Comparison of ENCODE assay signal across 14 mouse cellular contexts in genomic region chr5:88796588-88796987, GRCm38 (mm10). TPM values are rescaled to one million over a fixed set of nuclear protein-coding genes. Genes with fewer than 3 reads are reported as not detected.
DNase-seq lines count a peak whose midpoint lies in the region; ATAC-seq and TF ChIP-seq lines count a peak whose summit lies in the region.
"Had no signal": no experiment of that assay in that cellular context is flagged by ENCODE, and none has a peak within 500 bp of the region (broad histone marks: within the 10 kb centered on the region; RNA-seq: fewer than 3 reads in every experiment).

No protein-coding gene starts in this region.

- no peaks in the 10 kb centered on the region for H3K36me3 ChIP-seq in neural tube, embryonic 13.5 days
- no peaks in the 10 kb centered on the region for H3K36me3 ChIP-seq in liver, adult 2 months (ENCODE audit: control insufficient read depth, insufficient read depth, low read length)

- H3K27me3 ChIP-seq in neural tube, embryonic 13.5 days, result no peaks in the 10 kb centered on the region
- H3K27me3 ChIP-seq in liver, adult 2 months (ENCODE audit: control insufficient read depth, insufficient read depth, low read length), result no peaks in the 10 kb centered on the region

- TF ChIP-seq CTCF in liver, adult 2 months (IDR thresholded peaks at IDR 0.05; ENCODE audit: low read depth, low read length), result no peak

- H3K79me2 ChIP-seq in liver, adult 2 months (ENCODE audit: control insufficient read depth, insufficient read depth, low read length), result no peaks in the 10 kb centered on the region

- 0 out of 2 replicates have a peak, but pooled peaks cover 4% of the 10 kb centered on the region for H3K4me1 ChIP-seq in neural tube, embryonic 13.5 days (replicated peaks)
- peaks cover 11% of the 10 kb centered on the region for H3K4me1 ChIP-seq in liver, adult 2 months (ENCODE audit: control insufficient read depth, insufficient read depth, low read length)

- H3K9me3 ChIP-seq in neural tube, embryonic 13.5 days, result no peaks in the 10 kb centered on the region

- peak; percentile 15 for DNase-seq in adrenal gland, adult 2 months
- no peak for DNase-seq in adrenal gland, adult 18-20 months (ENCODE audit: low spot score in 2 of 2)
- DNase-seq in neural tube, embryonic 10.5 days (ENCODE audit: extremely low spot score, low spot score), result no peak
- DNase-seq in liver, adult 2 months (ENCODE audit: extremely low read depth, low read depth, low spot score), result peak; percentile 98
- DNase-seq in spleen, adult 18-20 months, result no peak
- no peak for DNase-seq in gastrocnemius, postnatal 25 days
- no peak for DNase-seq in right cerebral cortex, postnatal 36 days (ENCODE audit: low spot score in 2 of 2)
- DNase-seq: heart, postnatal 10 days; left cerebral cortex, postnatal 4 days had no signal

- 0 out of 2 replicates have a peak overlapping the region, but pooled peaks have one; percentile 4 for H3K4me2 ChIP-seq in neural tube, embryonic 13.5 days

- H3K4me3 ChIP-seq in neural tube, embryonic 13.5 days, result no peak overlapping the region
- no peak overlapping the region for H3K4me3 ChIP-seq in liver, adult 2 months (ENCODE audit: insufficient read depth, low read depth, low read length)
- H3K4me3 ChIP-seq: layer of hippocampus, adult 2 months; myocyte had no signal

- no peak overlapping the region for H3K9ac ChIP-seq in neural tube, embryonic 13.5 days
- H3K9ac ChIP-seq in liver, adult 2 months (ENCODE audit: low read depth, low read length), result no peak overlapping the region

- no peak for ATAC-seq in neural tube, embryonic 13.5 days (ENCODE audit: low read depth)
- ATAC-seq: forebrain, embryonic 16.5 days had no signal

- no peak for TF ChIP-seq POLR2A in liver, adult 2 months (IDR thresholded peaks at IDR 0.05; ENCODE audit: extremely low read depth, insufficient read depth, low read length)

- WGBS in neural tube, embryonic 13.5 days, result 57% methylated on average over 11 of the region's 11 CpGs
- WGBS in liver, adult 2 months, result 24% methylated on average over 11 of the region's 11 CpGs

- no peak overlapping the region for H3K27ac ChIP-seq in neural tube, embryonic 13.5 days (replicated peaks)
- H3K27ac ChIP-seq in liver, adult 2 months (replicated peaks; ENCODE audit: insufficient read depth, low read depth, low read length), result peak overlapping the region; percentile 65
- H3K27ac ChIP-seq: layer of hippocampus, adult 2 months; macrophage had no signal

RNA-seq across cellular contexts. Expression of gene Dck, which starts 31.8 kb away (rescaled TPM):
- total RNA-seq in adrenal gland, adult 2 months (2021), result 1 to 10 TPM; 2.6 to 4.2 TPM
- 2.5 and 3.4 TPM in 2 replicates for polyA plus RNA-seq in adrenal gland, adult 2 months (2012; rRNA removed)
- 1 to 10 TPM; 2.8 to 3.4 TPM for total RNA-seq in adrenal gland, adult 18-20 months (2021)
- polyA plus RNA-seq in neural tube, embryonic 13.5 days (2015; fragmentation: Nextera tagmentation; extraction: Ambion mirVana), result 60.7 and 72.3 TPM in 2 replicates
- total RNA-seq in liver, adult 2 months (2014; rRNA removed), result 3.0 and 3.4 TPM in 2 replicates
- polyA plus RNA-seq in liver, adult 2 months (2012; rRNA removed), result 1.2 and 1.4 TPM in 2 replicates
- total RNA-seq in gastrocnemius, postnatal 25 days (2021), result 1 to 10 TPM; 1.4 to 2.1 TPM

Comparison
In these comparisons a context has a peak if more than half of its experiments do, and no peak if none do; other contexts are left out.
1. DNase-seq: peak in adrenal gland, adult 2 months (single experiment) and liver, adult 2 months (single experiment); none in adrenal gland, adult 18-20 months (0 of 2), neural tube, embryonic 10.5 days (single experiment), spleen, adult 18-20 months (0 of 2), gastrocnemius, postnatal 25 days (single experiment) and right cerebral cortex, postnatal 36 days (0 of 2).